Mouse (Mus musculus) skeletal muscle tissue, adult 2 months (tissue): ENCODE measurements around the gene Fibin.

ENCODE experiments used
- DNase-seq: peaks from one replicate; pipeline ENCODE4 v3.0.0-alpha.2; 2012; ENCODE audit warnings: low read depth, low spot score

Gene Fibin

DNA sequence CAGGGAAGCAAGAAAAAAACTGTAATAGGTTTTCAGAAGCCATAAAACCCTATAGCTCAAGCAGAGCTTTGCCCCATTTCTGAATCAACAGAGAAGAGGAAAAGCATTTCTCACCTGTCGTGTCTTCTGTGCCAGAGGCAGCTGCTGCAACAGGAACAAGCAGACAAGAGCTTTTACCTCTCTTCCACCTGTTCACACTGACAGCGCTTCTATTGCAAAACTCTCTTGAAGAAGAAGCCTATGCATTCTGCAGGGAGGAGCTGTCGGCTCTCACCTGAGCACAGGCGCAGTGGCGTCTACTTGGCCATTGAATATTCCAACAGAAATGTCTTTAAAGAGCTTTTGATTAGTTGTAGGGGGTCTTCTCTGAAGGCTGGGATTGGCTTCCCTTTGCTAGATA lies 48.9 kb downstream of the Fibin start:
- no peak for DNase-seq

DNA sequence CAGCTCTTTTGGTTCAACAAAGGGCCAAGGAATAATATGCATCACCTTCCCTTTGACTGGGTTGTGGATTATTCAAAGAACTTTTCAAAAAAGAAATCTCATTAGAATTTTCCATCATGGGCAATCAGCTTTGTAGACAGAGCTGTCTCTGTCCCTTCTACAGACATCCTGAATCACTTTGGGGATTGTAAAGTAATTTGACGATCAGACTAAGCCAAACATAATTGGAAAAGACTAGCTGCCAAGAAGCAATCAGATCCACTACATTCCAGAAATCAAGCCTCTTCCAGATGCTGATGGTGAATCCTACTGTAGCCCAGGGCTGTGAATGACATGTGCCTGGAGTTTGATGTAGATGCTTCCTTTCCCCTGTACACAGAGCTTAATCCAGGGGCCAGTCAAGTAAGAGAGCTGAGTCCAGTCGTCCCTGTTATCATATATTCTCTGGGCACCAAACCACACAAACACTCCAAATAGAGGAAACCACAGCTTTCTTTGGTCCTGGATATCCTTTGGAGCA lies 49.6 kb downstream of the Fibin start:
- DNase-seq: no peak
